Mouse (Mus musculus) CH12.LX (cell line): ENCODE results near the gene Sgtb. TPM values are rescaled to one million over a fixed set of nuclear protein-coding genes. Genes with fewer than 3 reads are reported as not detected.
A peak's percentile ranks its signal among the peaks of the same experiment; 100 is the strongest.

Experiments
- DNase-seq: peaks from one replicate; pipeline ENCODE4 v3.0.0-alpha.2; 2013; ENCODE audit errors: extremely low read depth
- H3K27ac ChIP-seq: 2 replicates; pipeline ENCODE4 v1.5.1; 2012; ENCODE audit warnings: low read depth, mild to moderate bottlenecking, control low read depth, moderate library complexity; ENCODE audit not compliant: insufficient read depth
- H3K27me3 ChIP-seq: replicated peaks from 2 replicates; pipeline ENCODE3; 2012; ENCODE audit warnings: inconsistent platforms
- H3K36me3 ChIP-seq, 2 experiments: replicated peaks in 1 of 2; 2 replicates each; pipeline versions ENCODE3 to v1.6.1; 2012; ENCODE audit warnings: inconsistent platforms in 1 of 2, low read length in 1 of 2, mild to moderate bottlenecking in 1 of 2, mixed read lengths in 1 of 2, moderate library complexity in 1 of 2; ENCODE audit not compliant: control insufficient read depth in 1 of 2, insufficient read depth in 1 of 2
- H3K4me1 ChIP-seq, 2 experiments: 2 replicates each; pipeline ENCODE4 v1.6.1; 2012; ENCODE audit warnings: inconsistent platforms in 1 of 2, moderate library complexity in 1 of 2; ENCODE audit not compliant: insufficient read depth in 2 of 2, control insufficient read depth in 1 of 2
- H3K4me2 ChIP-seq: 2 replicates; pipeline ENCODE4 v1.6.1; 2012; ENCODE audit warnings: low read depth, mild to moderate bottlenecking, control low read depth; ENCODE audit not compliant: poor library complexity, insufficient read depth, severe bottlenecking
- H3K4me3 ChIP-seq, 3 experiments: fragments of 150-350 bp in 1 of 3; sonication (generic) in 1 of 3; replicated peaks in 1 of 3; 2 replicates each; pipeline versions ENCODE3 to v1.5.1; 2011 to 2012; ENCODE audit warnings: low read depth in 2 of 3, low read length in 2 of 3, mild to moderate bottlenecking in 2 of 3, moderate library complexity in 2 of 3, control low read depth in 1 of 3, improper control_type of control experiment in 1 of 3, inconsistent platforms in 1 of 3, mixed read lengths in 1 of 3; ENCODE audit not compliant: poor library complexity in 1 of 3
- H3K79me2 ChIP-seq: replicated peaks from 2 replicates; pipeline ENCODE4 v1.6.1; 2012; ENCODE audit warnings: mild to moderate bottlenecking, moderate library complexity; ENCODE audit not compliant: control insufficient read depth, poor library complexity, insufficient read depth, severe bottlenecking; ENCODE audit errors: extremely low read depth
- H3K9ac ChIP-seq: 2 replicates; pipeline ENCODE4 v1.6.1; 2012; ENCODE audit warnings: low read depth, mild to moderate bottlenecking, control low read depth, moderate library complexity; ENCODE audit not compliant: insufficient read depth
- H3K9me3 ChIP-seq: replicated peaks from 2 replicates; pipeline ENCODE3; 2012; ENCODE audit warnings: low read length, inconsistent platforms, mixed read lengths
- BHLHE40 ChIP-seq: IDR thresholded peaks from 2 replicates; pipeline ENCODE4 v1.6.1; 2011; ENCODE audit warnings: mild to moderate bottlenecking, low read depth, low read length, improper control_type of control experiment
- CHD2 ChIP-seq: IDR thresholded peaks from 2 replicates; pipeline ENCODE4 v1.6.1; 2011; ENCODE audit warnings: low read length, improper control_type of control experiment
- CTCF ChIP-seq, 2 experiments: IDR thresholded peaks in 1 of 2; conservative IDR thresholded peaks in 1 of 2; 2 replicates each; pipeline ENCODE4 v1.5.1; 2011 to 2012; ENCODE audit warnings: low read depth in 2 of 2, low read length in 2 of 2, improper control_type of control experiment in 1 of 2, inconsistent platforms in 1 of 2, mild to moderate bottlenecking in 1 of 2, moderate library complexity in 1 of 2
- EP300 ChIP-seq: IDR thresholded peaks from 2 replicates; pipeline ENCODE4 v1.6.1; 2011; ENCODE audit warnings: low read length, improper control_type of control experiment
- ETS1 ChIP-seq: conservative IDR thresholded peaks from 2 replicates; pipeline ENCODE4 v1.6.1; 2012; ENCODE audit warnings: low read depth, mild to moderate bottlenecking, inconsistent platforms, low read length, improper control_type of control experiment, moderate library complexity
- GABPA ChIP-seq: IDR thresholded peaks from 2 replicates; pipeline ENCODE4 v1.6.1; 2012; ENCODE audit warnings: low read depth, low read length, improper control_type of control experiment, inconsistent platforms; ENCODE audit not compliant: insufficient replicate concordance
- HCFC1 ChIP-seq: IDR thresholded peaks from 2 replicates; pipeline ENCODE4 v1.6.1; 2012; ENCODE audit warnings: low read depth, mild to moderate bottlenecking, inconsistent platforms, low read length, improper control_type of control experiment
- JUN ChIP-seq: IDR thresholded peaks from 2 replicates; pipeline ENCODE4 v1.6.1; 2011; ENCODE audit warnings: low read depth, mild to moderate bottlenecking, low read length, improper control_type of control experiment, moderate library complexity; ENCODE audit not compliant: insufficient read depth
- JUND ChIP-seq: conservative IDR thresholded peaks from 2 replicates; pipeline ENCODE4 v1.6.1; 2011; ENCODE audit warnings: low read depth, low read length, improper control_type of control experiment
- KAT2A ChIP-seq: IDR thresholded peaks from 2 replicates; pipeline ENCODE4 v1.6.1; 2012; ENCODE audit warnings: low read length, improper control_type of control experiment, inconsistent platforms; ENCODE audit not compliant: insufficient replicate concordance
- MAFK ChIP-seq: IDR thresholded peaks from 2 replicates; pipeline ENCODE4 v1.6.1; 2011; ENCODE audit warnings: low read length, improper control_type of control experiment; ENCODE audit not compliant: insufficient replicate concordance
- MAX ChIP-seq: IDR thresholded peaks from 2 replicates; pipeline ENCODE4 v1.6.1; 2011; ENCODE audit warnings: low read length, improper control_type of control experiment
- MAZ ChIP-seq: IDR thresholded peaks from 2 replicates; pipeline ENCODE4 v1.6.1; 2012; ENCODE audit warnings: low read depth, mild to moderate bottlenecking, inconsistent platforms, low read length, improper control_type of control experiment, moderate library complexity
- PAX5 ChIP-seq: IDR thresholded peaks from 2 replicates; pipeline ENCODE4 v1.6.1; 2012; ENCODE audit warnings: low read length, inconsistent platforms, mixed read lengths
- SIN3A ChIP-seq: IDR thresholded peaks from 2 replicates; pipeline ENCODE4 v1.6.1; 2012; ENCODE audit warnings: low read length, improper control_type of control experiment, inconsistent platforms
- TCF12 ChIP-seq: IDR thresholded peaks from 2 replicates; pipeline ENCODE4 v1.6.1; 2014; ENCODE audit warnings: low read depth, mild to moderate bottlenecking, inconsistent platforms, low read length, improper control_type of control experiment
- UBTF ChIP-seq: IDR thresholded peaks from 2 replicates; pipeline ENCODE4 v1.6.1; 2012; ENCODE audit warnings: low read depth, mild to moderate bottlenecking, inconsistent platforms, low read length, improper control_type of control experiment, moderate library complexity
- USF2 ChIP-seq: conservative IDR thresholded peaks from 2 replicates; pipeline ENCODE4 v1.6.1; 2011; ENCODE audit warnings: low read depth, low read length, improper control_type of control experiment
- ZMIZ1 ChIP-seq: IDR thresholded peaks from 2 replicates; pipeline ENCODE4 v1.6.1; 2012; ENCODE audit warnings: low read depth, mild to moderate bottlenecking, inconsistent platforms, low read length, improper control_type of control experiment
- ZNF384 ChIP-seq: IDR thresholded peaks from 2 replicates; pipeline ENCODE4 v1.6.1; 2012; ENCODE audit warnings: low read depth, low read length, improper control_type of control experiment, inconsistent platforms
- dilution Hi-C: fragments of 300-500 bp; cut with MboI; formaldehyde crosslinking; loops from 2 replicates; pipeline ENCODE4 v1.14.3; 2020; ENCODE audit warnings: low sequenced_read_pairs; ENCODE audit not compliant: extremely low pct_unique_long_range_greater_than_20kb, extremely low pct_ligation_motif_present
- in situ Hi-C: fragments of 300-500 bp; cut with MboI; formaldehyde crosslinking; loops from 3 replicates; pipeline ENCODE4 v1.14.3; 2019; ENCODE audit warnings: low sequenced_read_pairs, low pct_ligation_motif_present, low pct_unique_long_range_greater_than_20kb, mixed read lengths
- polyA plus RNA-seq: library from polyadenylated mRNA; unstranded; fragments of >175 nt; gene quantifications from 2 replicates; pipeline ENCODE4 v1.2.1, GENCODE M21; 2012; ENCODE audit warnings: low read depth; ENCODE audit not compliant: insufficient read length
- total RNA-seq, 2 experiments: library from RNA; depleted of rRNA; stranded (reverse); fragments of 300-350 nt in 1 of 2; fragments of >200 nt in 1 of 2; gene quantifications; 2 replicates each; pipeline ENCODE4 v1.2.3; 2012 to 2014

The Sgtb gene
- total and polyA plus RNA-seq, 3 experiments, result 3.1 to 5.0 (median 3.5) TPM

DNA sequence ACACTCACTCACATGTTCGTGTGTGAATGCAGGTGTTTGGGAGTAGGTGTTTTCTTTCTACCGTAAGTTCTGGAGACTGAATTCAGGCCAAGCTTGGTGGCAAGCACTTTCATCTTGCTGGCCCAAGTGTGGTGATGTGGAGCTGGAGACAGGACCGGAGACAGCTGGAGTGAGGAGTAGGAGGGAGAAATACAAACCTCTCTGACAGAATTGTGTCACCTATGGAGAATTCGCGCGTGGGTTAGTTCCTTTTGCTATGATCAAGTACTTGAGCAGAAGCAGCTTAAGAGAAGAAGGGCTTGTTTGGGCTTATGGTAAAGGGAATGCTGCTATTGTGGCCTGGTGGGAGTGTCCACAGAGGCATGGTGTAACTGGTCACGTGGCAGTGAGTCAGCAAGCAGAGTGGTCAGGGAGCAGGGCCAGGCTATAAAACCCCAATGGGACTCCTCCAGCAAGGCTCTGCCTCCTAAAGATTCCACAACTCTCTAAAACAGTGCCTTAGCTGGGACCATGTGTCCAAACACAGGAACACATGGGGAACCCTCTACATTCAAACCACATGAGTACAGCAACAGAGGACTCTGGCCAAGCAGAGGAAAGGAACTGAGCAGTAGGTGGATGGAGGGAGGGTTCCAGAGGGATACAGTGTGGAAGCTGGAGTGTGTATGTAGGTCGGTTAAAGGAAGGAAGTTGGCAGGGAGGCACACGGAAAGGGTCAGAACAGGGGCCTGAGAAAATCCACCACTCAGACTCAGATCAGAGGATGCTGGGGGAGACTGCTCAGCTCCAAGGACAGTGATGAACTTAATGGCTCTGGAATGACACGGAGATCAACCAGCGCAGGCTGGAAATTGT is 14.8 kb upstream of the Sgtb start (continued):
- no peak for TF ChIP-seq KAT2A
- TF ChIP-seq MAZ, result no peak
- TF ChIP-seq ETS1, result no peak
- TF ChIP-seq USF2, result peak; percentile 67
- no peak for TF ChIP-seq HCFC1
- TF ChIP-seq, all 38 proteins: peak for 8

DNA sequence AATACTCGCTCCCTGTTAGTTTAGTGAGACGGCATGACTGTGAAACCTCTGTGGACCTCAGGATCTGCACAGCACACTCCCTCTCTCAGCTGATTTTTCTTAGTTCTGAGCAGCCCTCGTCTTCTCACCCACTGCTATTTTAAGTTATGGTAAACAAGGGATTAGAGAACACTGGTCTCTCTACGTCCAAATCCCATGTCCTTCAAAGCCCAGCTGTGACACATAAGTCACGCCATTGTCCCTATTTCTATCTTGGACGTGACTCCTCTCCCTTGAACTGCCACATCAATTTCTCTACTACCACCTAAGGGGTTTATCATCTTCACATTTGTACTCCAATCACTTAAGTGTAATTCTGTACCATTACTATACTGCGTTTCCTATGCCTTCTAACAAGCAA is 13.6 kb upstream of the Sgtb start:
- peaks cover 0 to 37% of the 10 kb centered on the region in 2 experiments for H3K36me3 ChIP-seq
- in situ Hi-C loops, result loop anchor here (25.0 kb wide), 1 partner anchor 334 kb away; the partner anchor contains the start of gene Srek1
- H3K9me3 ChIP-seq, result no peaks in the 10 kb centered on the region
- H3K4me1 ChIP-seq, result peaks cover 34 to 78% of the 10 kb centered on the region in 2 experiments
- H3K27me3 ChIP-seq, result no peaks in the 10 kb centered on the region
- H3K79me2 ChIP-seq, result peaks cover 14% of the 10 kb centered on the region
- no peak overlapping the region for H3K27ac ChIP-seq
- TF ChIP-seq UBTF (no peak), EP300 (no peak), ZNF384 (no peak), PAX5 (no peak), ZMIZ1 (no peak)
- dilution Hi-C loops, result no loop called here
- H3K4me2 ChIP-seq, result no peak overlapping the region
- no peak for DNase-seq
- no peak overlapping the region for H3K4me3 ChIP-seq
- no peak overlapping the region for H3K9ac ChIP-seq

DNA sequence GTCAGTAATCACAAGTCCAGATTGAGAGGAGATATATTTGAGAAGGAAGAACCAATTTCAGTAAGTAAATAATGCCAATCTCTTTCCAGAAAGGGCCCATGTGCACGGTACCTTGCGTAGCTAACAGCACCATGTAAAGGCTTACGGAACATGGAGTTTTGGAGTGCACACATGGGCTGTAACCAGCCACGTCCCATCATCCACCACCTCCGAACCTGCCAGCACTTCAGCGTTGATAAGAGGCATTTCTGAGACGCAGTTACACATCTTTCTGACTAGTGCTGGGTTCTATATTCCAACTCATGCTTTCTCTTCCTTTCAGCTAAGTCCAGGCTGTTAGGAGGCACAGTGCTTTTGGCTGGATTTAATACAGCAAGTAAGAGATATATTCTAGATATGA is 12.4 kb upstream of the Sgtb start:
- H3K27me3 ChIP-seq, result no peaks in the 10 kb centered on the region
- no peaks in the 10 kb centered on the region for H3K9me3 ChIP-seq
- no peak for DNase-seq
- H3K4me2 ChIP-seq, result no peak overlapping the region
- dilution Hi-C loops, result no loop called here
- H3K36me3 ChIP-seq, result peaks cover 0 to 43% of the 10 kb centered on the region in 2 experiments
- peaks cover 14% of the 10 kb centered on the region for H3K79me2 ChIP-seq
- no peak overlapping the region for H3K4me3 ChIP-seq
- no peak overlapping the region for H3K9ac ChIP-seq
- H3K27ac ChIP-seq, result no peak overlapping the region
- TF ChIP-seq CHD2 (no peak), JUN (no peak), MAFK (no peak), JUND (no peak), CTCF (conservative IDR thresholded peaks at IDR 0.05 in 1 of 2, IDR thresholded peaks at IDR 0.05 in 1 of 2; ENCODE audit: low read depth in 2 of 2, low read length in 2 of 2) (no peak), GABPA (no peak), HCFC1 (no peak), MAX (no peak), ZNF384 (no peak), ETS1 (no peak), KAT2A (no peak), BHLHE40 (no peak), TCF12 (no peak), SIN3A (no peak)
- TF ChIP-seq, all 38 proteins: peak for 0
- in situ Hi-C loops, result loop anchor here (25.0 kb wide), 1 partner anchor 335 kb away; the partner anchor contains the start of gene Srek1
- H3K4me1 ChIP-seq, result peaks cover 36 to 78% of the 10 kb centered on the region in 2 experiments
